Mouse (Mus musculus) colon, adult 2 months (tissue): ENCODE results near the gene Clk3. TPM values are rescaled to one million over a fixed set of nuclear protein-coding genes. Genes with fewer than 3 reads are reported as not detected.

Experiments
- polyA plus RNA-seq: library from polyadenylated mRNA; depleted of rRNA; stranded (reverse); fragments of >200 nt; gene quantifications from 2 replicates; pipeline ENCODE4 v1.2.3, GENCODE M21; 2012; rRNA removed

The Clk3 gene
- 80.4 and 90.5 TPM in 2 replicates for polyA plus RNA-seq

DNA sequence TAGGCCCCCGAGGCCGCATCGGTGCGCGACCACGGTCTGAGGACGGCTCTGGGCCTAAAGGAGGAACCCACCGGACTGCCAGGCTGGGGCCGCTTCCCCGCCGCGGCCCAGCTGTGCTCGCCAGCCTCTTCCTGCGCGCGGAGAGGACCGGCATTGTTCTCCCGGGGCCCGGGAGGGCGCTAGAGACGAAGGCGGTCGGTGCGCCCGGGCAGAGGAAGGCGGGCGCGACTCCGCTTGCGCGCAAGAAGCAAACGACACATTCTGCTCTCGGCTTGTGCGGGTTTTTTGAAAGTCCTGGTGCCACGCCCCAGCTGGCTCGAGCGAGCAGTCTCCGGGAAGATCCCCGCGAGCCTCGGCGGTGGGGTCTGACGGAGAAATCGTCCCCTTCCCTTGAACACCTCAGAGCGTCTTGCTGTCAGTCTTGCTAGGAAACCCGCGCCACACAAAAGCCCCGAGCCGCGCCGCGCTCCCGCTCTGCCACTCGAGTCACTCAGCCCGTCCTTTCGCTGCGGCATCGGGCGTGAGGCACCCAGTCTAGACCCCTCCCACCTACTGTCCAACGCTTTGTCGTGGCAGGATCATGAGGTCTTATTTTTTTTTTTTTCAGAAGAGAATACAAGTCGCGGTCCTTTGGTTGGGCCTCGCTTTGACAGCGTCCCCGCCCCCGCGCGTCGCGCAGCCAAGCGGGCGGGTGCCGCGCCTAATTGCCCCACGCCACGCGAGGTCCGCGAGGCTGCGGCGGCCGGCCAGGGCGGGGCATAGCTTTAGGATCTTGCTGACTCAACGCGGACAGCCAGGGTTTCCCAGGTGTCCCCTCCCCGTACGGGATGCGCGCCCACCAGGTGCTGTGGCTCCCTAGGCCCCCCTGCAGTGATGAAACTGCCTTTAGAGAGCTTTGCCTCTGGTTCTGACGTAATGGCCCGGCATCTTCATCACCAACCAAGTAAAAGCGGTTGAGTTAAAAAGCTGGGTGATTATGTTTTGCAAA is at the start of gene Clk3:
Gene Clk3, minus strand, starts transcription at position 497 of the 988 bp plus-strand sequence.

GRCm38 (mm10) chr9:57708068-57708719 is 57.5 kb downstream of the Clk3 start, which contains the start of gene Edc3:
Edc3 (plus strand) TSS chr9:57708540.

Other genes starting within 250 kb of the Clk3 start
- 861 and 1,299 TPM in 2 replicates for gene Cox5a, start 244.6 kb downstream of the Clk3 start, polyA plus RNA-seq
- gene Fam219b, start 228.3 kb downstream of the Clk3 start, polyA plus RNA-seq: 12.9 and 15.3 TPM in 2 replicates
- 82.5 and 86.0 TPM in 2 replicates for gene Mpi, start 213.1 kb downstream of the Clk3 start, polyA plus RNA-seq
- 203 and 252 TPM in 2 replicates for gene Scamp2, start 204.9 kb downstream of the Clk3 start, polyA plus RNA-seq
- gene Ulk3, start 176.4 kb downstream of the Clk3 start, polyA plus RNA-seq: 20.8 and 23.1 TPM in 2 replicates
- not detected in 2 replicates for gene Cplx3, start 159.6 kb downstream of the Clk3 start, polyA plus RNA-seq
- gene Lman1l, start 145.1 kb downstream of the Clk3 start, polyA plus RNA-seq: 0.16 TPM in 1 of 2 replicates, not detected in the other
- 66.2 and 75.8 TPM in 2 replicates for gene Csk, start 112.2 kb downstream of the Clk3 start, polyA plus RNA-seq
- gene Cyp1a2, start 82.2 kb downstream of the Clk3 start, polyA plus RNA-seq: 0.16 TPM in 1 of 2 replicates, not detected in the other
- gene Cyp1a1, start 77.9 kb downstream of the Clk3 start, polyA plus RNA-seq: 0.03 and 0.10 TPM in 2 replicates
- 8.5 and 9.9 TPM in 2 replicates for gene Edc3, start 57.3 kb downstream of the Clk3 start, polyA plus RNA-seq
- gene Arid3b, start 70.9 kb upstream of the Clk3 start, polyA plus RNA-seq: 8.5 and 10.7 TPM in 2 replicates
- gene Ubl7, start 145.1 kb upstream of the Clk3 start, polyA plus RNA-seq: 101 and 144 TPM in 2 replicates
- gene Sema7a, start 174.3 kb upstream of the Clk3 start, polyA plus RNA-seq: 10.8 and 12.6 TPM in 2 replicates
- gene Cyp11a1, start 240.6 kb upstream of the Clk3 start, polyA plus RNA-seq: 0.05 and 0.09 TPM in 2 replicates